Mouse (Mus musculus) 3T3-L1 (cell line): ENCODE measurements around the gene Tert.

ENCODE experiments used
- DNase-seq: peaks from one replicate; pipeline ENCODE4 v3.0.0-alpha.2; 2015; ENCODE audit warnings: low read depth, low spot score

The Tert gene

GRCm38 (mm10) chr13:73677853-73678252 lies 51.1 kb downstream of the Tert start, which contains the start of gene Slc6a18:
TSS of gene Slc6a18 (minus strand) at chr13:73678023.
- DNase-seq: no peak

GRCm38 (mm10) chr13:73679311-73679710 lies 52.6 kb downstream of the Tert start:
- DNase-seq: no peak

- peak; percentile 63 for DNase-seq
Measured at GRCm38 (mm10) chr13:73680394-73680793, 53.7 kb downstream of the Tert start.

- DNase-seq: no peak
Measured at GRCm38 (mm10) chr13:73682226-73682625, 55.5 kb downstream of the Tert start.

GRCm38 (mm10) chr13:73683682-73684081 lies 57.0 kb downstream of the Tert start:
- DNase-seq: peak; percentile 18

- DNase-seq: peak; percentile 8
Measured at GRCm38 (mm10) chr13:73684412-73684811, 57.7 kb downstream of the Tert start.

- DNase-seq: no peak
Measured at GRCm38 (mm10) chr13:73685502-73685901, 58.8 kb downstream of the Tert start.

GRCm38 (mm10) chr13:73687601-73688000 lies 60.9 kb downstream of the Tert start:
- no peak for DNase-seq

GRCm38 (mm10) chr13:73688934-73689333 lies 62.2 kb downstream of the Tert start:
- no peak for DNase-seq

GRCm38 (mm10) chr13:73692249-73692868 lies 65.6 kb downstream of the Tert start:
- DNase-seq: peak; percentile 36

GRCm38 (mm10) chr13:73693333-73693732 lies 66.6 kb downstream of the Tert start:
- no peak for DNase-seq

GRCm38 (mm10) chr13:73694972-73695371 lies 68.3 kb downstream of the Tert start:
- no peak for DNase-seq

GRCm38 (mm10) chr13:73696529-73696928 lies 69.8 kb downstream of the Tert start:
- DNase-seq: no peak
